Mouse (Mus musculus): ENCODE measurements around the gene Mrpl34. TPM values are rescaled to one million over a fixed set of nuclear protein-coding genes. Genes with fewer than 3 reads are reported as not detected.

Mrpl34 gene
- 126 and 156 TPM in 2 replicates for polyA plus RNA-seq (2012; rRNA removed)

DNA sequence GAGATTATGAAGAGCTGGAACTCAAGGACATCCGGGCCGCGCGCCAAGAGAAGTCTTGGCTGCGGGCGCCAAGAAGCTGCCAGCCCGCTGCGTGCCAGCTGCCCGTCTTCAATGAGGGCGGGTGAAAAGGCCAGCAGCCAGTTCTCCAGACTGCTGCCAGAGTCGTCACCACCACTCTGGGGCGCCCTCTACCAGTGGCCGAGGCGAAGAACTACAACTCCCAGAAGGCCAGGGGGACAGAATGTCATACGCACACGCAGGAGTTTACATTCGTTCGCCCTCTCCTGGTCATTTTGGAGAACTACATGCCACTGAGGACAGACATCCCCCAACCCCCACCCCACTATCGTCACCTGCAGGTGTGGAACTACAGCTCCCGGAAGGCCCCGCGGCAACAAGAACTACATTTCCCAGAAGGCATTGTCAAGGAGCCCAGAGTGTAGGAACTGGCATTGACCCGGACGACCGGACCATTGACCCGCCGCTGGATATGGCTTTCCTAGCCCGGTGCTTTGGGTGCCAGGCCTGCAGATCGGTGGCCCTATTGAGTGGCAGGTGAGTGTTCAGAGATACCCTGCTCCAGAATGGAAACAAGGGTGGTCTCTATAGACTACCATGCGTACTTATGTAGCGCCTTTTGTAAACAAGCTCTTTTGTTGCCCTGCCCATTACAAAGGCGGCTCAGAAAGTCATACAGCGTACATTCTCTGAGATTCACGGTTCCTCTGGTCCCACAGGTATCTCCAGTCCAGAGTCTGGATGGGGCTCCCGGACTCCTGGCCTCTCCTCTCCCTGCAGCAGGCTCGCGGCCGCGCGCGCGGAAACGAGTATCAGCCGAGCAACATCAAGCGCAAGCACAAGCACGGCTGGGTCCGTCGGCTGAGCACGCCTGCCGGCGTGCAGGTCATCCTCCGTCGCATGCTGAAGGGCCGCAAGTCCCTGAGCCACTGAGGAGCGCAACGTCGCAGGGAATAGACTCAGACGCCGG is at the start of gene Mrpl34:
TSS of gene Mrpl34 (plus strand) at position 447 of the 988 bp plus-strand sequence.

DNA sequence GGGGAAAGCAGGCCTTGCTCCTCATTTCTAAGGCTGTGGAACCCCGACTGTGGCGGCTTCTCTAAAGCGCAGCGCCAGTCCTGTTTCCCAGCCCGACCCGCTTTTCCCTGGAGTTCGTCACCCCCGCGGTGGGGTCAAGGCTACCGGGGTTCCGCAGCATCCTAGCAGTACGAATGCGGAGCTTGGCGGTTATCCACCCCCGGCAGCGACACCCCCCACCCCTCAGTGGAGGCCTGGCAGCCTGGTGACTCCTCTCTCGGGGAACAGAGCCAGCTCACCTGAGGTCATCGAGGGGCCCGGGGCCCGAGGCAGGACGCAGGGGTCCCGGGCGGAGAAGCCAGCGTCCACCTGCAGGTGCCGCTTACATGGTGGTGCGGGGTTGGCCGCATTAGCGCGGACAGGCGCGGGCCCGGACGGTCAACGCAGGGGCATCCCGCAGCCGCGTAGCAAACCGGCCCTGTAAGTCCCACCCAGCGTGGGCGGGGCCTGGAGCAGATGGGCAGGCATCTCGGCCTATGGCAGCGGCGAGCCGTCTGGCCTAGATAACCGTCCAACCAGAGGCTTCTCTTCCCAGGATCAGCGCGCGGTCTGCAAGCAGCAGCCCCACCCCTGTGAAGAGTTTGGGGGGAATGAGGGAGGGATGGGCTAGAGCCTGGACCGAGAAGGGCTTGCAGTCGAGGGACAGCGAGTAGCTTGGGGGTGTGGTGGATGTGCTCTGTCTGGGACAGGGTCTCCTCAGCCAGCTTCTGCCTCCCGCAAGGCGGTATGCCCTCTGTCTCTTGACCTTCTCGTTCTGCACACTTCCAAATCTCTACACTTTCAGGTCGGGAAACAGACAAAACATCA is 1.3 kb upstream of the Mrpl34 start, which contains the start of gene Abhd8:
TSS of gene Abhd8 (minus strand) at position 468 of the 846 bp plus-strand sequence.

DNA sequence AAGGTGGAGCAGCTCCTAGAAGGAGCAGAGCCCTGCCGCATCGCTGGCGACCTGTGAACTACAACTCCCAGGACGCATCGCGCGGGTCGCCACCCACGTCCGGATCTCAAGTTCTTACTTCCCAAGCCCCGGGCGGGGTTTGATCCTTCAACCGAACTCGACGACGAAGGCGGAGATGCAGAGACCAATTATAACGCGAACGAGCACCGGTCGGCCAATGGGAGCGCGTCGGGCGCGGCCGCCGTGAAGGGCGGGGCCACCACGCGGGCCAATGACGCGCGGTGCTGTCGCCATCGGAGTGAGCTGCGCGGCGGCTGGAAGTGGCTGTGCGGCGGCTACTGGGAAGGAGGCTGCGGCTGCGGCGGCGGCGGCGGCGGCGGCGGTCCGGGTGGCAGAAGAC is 4.2 kb downstream of the Mrpl34 start, which contains the start of gene Dda1:
TSS of gene Dda1 (plus strand) at position 284 of the 400 bp plus-strand sequence.

GRCm38 (mm10) chr8:71485142-71486135 is 20.7 kb downstream of the Mrpl34 start, which contains the start of gene Ano8:
TSS of gene Ano8 (minus strand) at chr8:71485963.

GRCm38 (mm10) chr8:71487691-71488445 is 23.1 kb downstream of the Mrpl34 start, which contains the start of gene Gtpbp3:
TSS of gene Gtpbp3 (plus strand) at chr8:71488103.

DNA sequence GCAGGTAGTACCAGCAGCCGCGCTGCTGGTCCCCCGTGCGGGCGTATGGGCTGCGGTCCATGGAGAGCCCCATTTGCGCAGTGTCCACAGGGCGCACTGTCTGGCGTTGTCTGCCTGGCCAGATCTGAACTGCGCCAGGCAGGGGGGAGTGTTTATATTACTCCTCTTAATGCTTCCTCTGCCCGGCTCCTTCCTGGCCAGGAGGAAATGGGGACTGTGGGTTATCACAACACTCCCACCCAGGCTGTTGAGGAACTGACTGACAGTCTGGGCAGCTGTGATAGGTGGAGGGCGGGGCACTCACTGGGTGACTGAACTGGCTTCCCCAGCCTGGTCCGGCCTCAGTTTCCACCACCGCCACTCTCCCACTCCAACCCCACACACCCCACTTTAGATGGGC is 46.9 kb downstream of the Mrpl34 start, which contains the start of gene Plvap:
TSS of gene Plvap (minus strand) at position 109 of the 400 bp plus-strand sequence.

Other genes starting within 250 kb of the Mrpl34 start
- 33.5 and 33.6 TPM in 2 replicates for gene Myo9b, start 192.2 kb upstream of the Mrpl34 start, polyA plus RNA-seq (2012; rRNA removed)
- gene Haus8, start 192.0 kb upstream of the Mrpl34 start, polyA plus RNA-seq (2012; rRNA removed) = 10.0 and 12.7 TPM in 2 replicates
- 174 and 185 TPM in 2 replicates for gene Use1, start 98.1 kb upstream of the Mrpl34 start, polyA plus RNA-seq (2012; rRNA removed)
- 15.4 and 16.1 TPM in 2 replicates for gene Ocel1, start 93.7 kb upstream of the Mrpl34 start, polyA plus RNA-seq (2012; rRNA removed)
- gene Nr2f6, start 83.0 kb upstream of the Mrpl34 start, polyA plus RNA-seq (2012; rRNA removed) = 375 and 551 TPM in 2 replicates
- gene Ushbp1, start 69.2 kb upstream of the Mrpl34 start, polyA plus RNA-seq (2012; rRNA removed) = 40.4 and 44.7 TPM in 2 replicates
- gene Babam1, start 68.1 kb upstream of the Mrpl34 start, polyA plus RNA-seq (2012; rRNA removed) = 142 and 165 TPM in 2 replicates
- 18.1 and 24.0 TPM in 2 replicates for gene Ankle1, start 58.9 kb upstream of the Mrpl34 start, polyA plus RNA-seq (2012; rRNA removed)
- 123 and 134 TPM in 2 replicates for gene Abhd8, start 1.3 kb upstream of the Mrpl34 start, polyA plus RNA-seq (2012; rRNA removed)
- gene Dda1, start 4.2 kb downstream of the Mrpl34 start, polyA plus RNA-seq (2012; rRNA removed) = 106 and 116 TPM in 2 replicates
- gene Ano8, start 21.0 kb downstream of the Mrpl34 start, polyA plus RNA-seq (2012; rRNA removed) = 51.3 and 72.4 TPM in 2 replicates
- gene Gtpbp3, start 23.1 kb downstream of the Mrpl34 start, polyA plus RNA-seq (2012; rRNA removed) = 62.6 and 70.6 TPM in 2 replicates
- gene Plvap, start 46.8 kb downstream of the Mrpl34 start, polyA plus RNA-seq (2012; rRNA removed) = 127 and 165 TPM in 2 replicates
- 0.21 and 0.85 TPM in 2 replicates for gene Ccdc194, start 60.8 kb downstream of the Mrpl34 start, polyA plus RNA-seq (2012; rRNA removed)
- 1,406 and 1,805 TPM in 2 replicates for gene Bst2, start 72.5 kb downstream of the Mrpl34 start, polyA plus RNA-seq (2012; rRNA removed)
- 244 and 264 TPM in 2 replicates for gene Mvb12a, start 78.0 kb downstream of the Mrpl34 start, polyA plus RNA-seq (2012; rRNA removed)
- gene Tmem221, start 93.9 kb downstream of the Mrpl34 start, polyA plus RNA-seq (2012; rRNA removed) = 22.7 and 37.6 TPM in 2 replicates
- gene Nxnl1, start 101.6 kb downstream of the Mrpl34 start, polyA plus RNA-seq (2012; rRNA removed) = 0.10 and 0.16 TPM in 2 replicates
- gene Slc27a1, start 103.9 kb downstream of the Mrpl34 start, polyA plus RNA-seq (2012; rRNA removed) = 457 and 488 TPM in 2 replicates
- gene Pgls, start 127.2 kb downstream of the Mrpl34 start, polyA plus RNA-seq (2012; rRNA removed) = 330 and 475 TPM in 2 replicates
- 9.1 and 11.0 TPM in 2 replicates for gene Fam129c, start 132.7 kb downstream of the Mrpl34 start, polyA plus RNA-seq (2012; rRNA removed)
- gene Colgalt1, start 146.0 kb downstream of the Mrpl34 start, polyA plus RNA-seq (2012; rRNA removed) = 345 and 390 TPM in 2 replicates
- gene Unc13a, start 206.8 kb downstream of the Mrpl34 start, polyA plus RNA-seq (2012; rRNA removed) = 1.6 and 2.0 TPM in 2 replicates
- 26.2 and 28.2 TPM in 2 replicates for gene Jak3, start 211.3 kb downstream of the Mrpl34 start, polyA plus RNA-seq (2012; rRNA removed)
- 614 and 743 TPM in 2 replicates for gene Insl3, start 224.3 kb downstream of the Mrpl34 start, polyA plus RNA-seq (2012; rRNA removed)
- gene B3gnt3, start 236.8 kb downstream of the Mrpl34 start, polyA plus RNA-seq (2012; rRNA removed) = 9.5 and 13.4 TPM in 2 replicates

All from ovary, adult 2 months (tissue).